Mouse (Mus musculus) limb, embryonic 15.5 days (tissue): ENCODE results near the gene Snapc4. TPM values are rescaled to one million over a fixed set of nuclear protein-coding genes. Genes with fewer than 3 reads are reported as not detected.

ENCODE experiments used
- ATAC-seq: fragments of 200-750 bp; cut with Nextera tagmentation; 2 replicates; pipeline ENCODE4 v1.8.0; 2017; ENCODE audit warnings: low read depth, moderate TSS enrichment; ENCODE audit not compliant: insufficient number of reproducible peaks, low FRiP score, low TSS enrichment
- H3K27ac ChIP-seq: fragments of 300-500 bp; sonication (generic); 2 replicates; pipeline ENCODE4 v1.5.1; 2015; ENCODE audit warnings: moderate library complexity, mild to moderate bottlenecking, inconsistent platforms
- H3K27me3 ChIP-seq: fragments of 300-500 bp; sonication (generic); 2 replicates; pipeline ENCODE4 v1.6.1; 2015; ENCODE audit warnings: inconsistent platforms
- H3K36me3 ChIP-seq: fragments of 300-500 bp; sonication (generic); 2 replicates; pipeline ENCODE4 v1.6.1; 2015; ENCODE audit warnings: inconsistent platforms
- H3K4me1 ChIP-seq: fragments of 300-500 bp; sonication (generic); 2 replicates; pipeline ENCODE4 v1.6.1; 2015; ENCODE audit warnings: inconsistent platforms
- H3K4me2 ChIP-seq: fragments of 300-500 bp; sonication (generic); 2 replicates; pipeline ENCODE4 v1.6.1; 2015; ENCODE audit warnings: mild to moderate bottlenecking, inconsistent platforms
- H3K4me3 ChIP-seq: fragments of 300-500 bp; sonication (generic); 2 replicates; pipeline ENCODE4 v1.5.1; 2015; ENCODE audit warnings: mild to moderate bottlenecking, inconsistent platforms
- H3K9ac ChIP-seq: fragments of 300-500 bp; sonication (generic); 2 replicates; pipeline ENCODE4 v1.6.1; 2015; ENCODE audit warnings: inconsistent platforms
- H3K9me3 ChIP-seq: fragments of 300-500 bp; sonication (generic); 2 replicates; pipeline ENCODE4 v1.6.1; 2016; ENCODE audit warnings: inconsistent platforms
- WGBS: fragments of 180-500 bp; shearing (Covaris S2); methylation state at CpG from one replicate; pipeline ENCODE4 v1.1.7; 2015; 5-methylcytosine and 5-hydroxymethylcytosine counted together
- polyA plus RNA-seq: library from polyadenylated mRNA; unstranded; fragments of >200 nt; fragmentation: Nextera tagmentation; extraction: Ambion mirVana; gene quantifications from 2 replicates; pipeline ENCODE4 v1.2.1, GENCODE M21; 2015

Gene Snapc4
- polyA plus RNA-seq = 23.7 and 25.8 TPM in 2 replicates

- WGBS = under 1% methylated on average over 38 of the region's 38 CpGs
- Histone ChIP-seq H3K27me3 (no peaks in the 10 kb centered on the region), H3K27ac (peak within 1 kb of the TSS; percentile 75)
Measured at GRCm38 (mm10) chr2:26380131-26380771, at the start of gene Snapc4. Gene Snapc4, minus strand, starts transcription at chr2:26380653.

GRCm38 (mm10) chr2:26429851-26430250 lies 49.4 kb upstream of the Snapc4 start:
- no peak for ATAC-seq
- H3K4me2 ChIP-seq = no peak overlapping the region
- 94% methylated on average over 5 of the region's 5 CpGs for WGBS
- peaks cover 98% of the 10 kb centered on the region for H3K36me3 ChIP-seq
- H3K27me3 ChIP-seq = no peaks in the 10 kb centered on the region
- no peak overlapping the region for H3K4me3 ChIP-seq
- H3K9ac ChIP-seq = no peak overlapping the region
- H3K9me3 ChIP-seq = no peaks in the 10 kb centered on the region
- H3K27ac ChIP-seq = no peak overlapping the region
- no peaks in the 10 kb centered on the region for H3K4me1 ChIP-seq

More at GRCm38 (mm10) chr2:26380131-26380771, at the start of gene Snapc4:
- Histone ChIP-seq H3K4me3 (peak within 1 kb of the TSS; percentile 81), H3K9ac (peak within 1 kb of the TSS; percentile 77), H3K4me1 (peaks cover 9% of the 10 kb centered on the region; the same call in 1 of the 2 replicates), H3K9me3 (no peaks in the 10 kb centered on the region), H3K4me2 (peak within 1 kb of the TSS; percentile 84), H3K36me3 (peaks cover 71% of the 10 kb centered on the region)
- peak; percentile 79; the same call in 1 of the 2 replicates for ATAC-seq

- no peak for ATAC-seq
- no peak overlapping the region for H3K9ac ChIP-seq
- H3K27me3 ChIP-seq = no peaks in the 10 kb centered on the region
Measured at GRCm38 (mm10) chr2:26424541-26424940, 44.1 kb upstream of the Snapc4 start.

GRCm38 (mm10) chr2:26423086-26423485 lies 42.6 kb upstream of the Snapc4 start:
- no peak for ATAC-seq
- Histone ChIP-seq H3K9ac (no peak overlapping the region), H3K27me3 (no peaks in the 10 kb centered on the region), H3K36me3 (peaks cover 97% of the 10 kb centered on the region), H3K4me3 (no peak overlapping the region), H3K4me1 (no peaks in the 10 kb centered on the region), H3K4me2 (no peak overlapping the region), H3K9me3 (no peaks in the 10 kb centered on the region), H3K27ac (no peak overlapping the region)
- WGBS = 100% methylated on average over 1 of the region's 1 CpGs

More at GRCm38 (mm10) chr2:26424541-26424940, 44.1 kb upstream of the Snapc4 start:
- Histone ChIP-seq H3K4me3 (no peak overlapping the region), H3K36me3 (peaks cover 98% of the 10 kb centered on the region), H3K4me1 (no peaks in the 10 kb centered on the region), H3K27ac (no peak overlapping the region), H3K4me2 (no peak overlapping the region), H3K9me3 (no peaks in the 10 kb centered on the region)
- WGBS = 89% methylated on average over 2 of the region's 2 CpGs

GRCm38 (mm10) chr2:26421969-26422368 lies 41.5 kb upstream of the Snapc4 start:
- peaks cover 96% of the 10 kb centered on the region for H3K36me3 ChIP-seq
- 91% methylated on average over 2 of the region's 2 CpGs for whole genome bisulfite sequencing
- no peaks in the 10 kb centered on the region for H3K4me1 ChIP-seq
- H3K4me2 ChIP-seq = no peak overlapping the region
- no peak overlapping the region for H3K27ac ChIP-seq
- H3K9ac ChIP-seq = no peak overlapping the region
- no peak for ATAC-seq
- no peak overlapping the region for H3K4me3 ChIP-seq
- H3K27me3 ChIP-seq = no peaks in the 10 kb centered on the region
- no peaks in the 10 kb centered on the region for H3K9me3 ChIP-seq

GRCm38 (mm10) chr2:26418120-26418519 lies 37.7 kb upstream of the Snapc4 start:
- Histone ChIP-seq H3K9me3 (no peaks in the 10 kb centered on the region), H3K27me3 (no peaks in the 10 kb centered on the region), H3K36me3 (peaks cover 97% of the 10 kb centered on the region), H3K27ac (no peak overlapping the region), H3K9ac (no peak overlapping the region), H3K4me3 (no peak overlapping the region), H3K4me1 (no peaks in the 10 kb centered on the region), H3K4me2 (no peak overlapping the region)
- ATAC-seq = no peak
- WGBS = 92% methylated on average over 1 of the region's 1 CpGs

- H3K27me3 ChIP-seq = no peaks in the 10 kb centered on the region
- H3K9ac ChIP-seq = no peak overlapping the region
- ATAC-seq = no peak
- H3K36me3 ChIP-seq = peaks cover 97% of the 10 kb centered on the region
- no peak overlapping the region for H3K4me3 ChIP-seq
- no peaks in the 10 kb centered on the region for H3K9me3 ChIP-seq
- no peaks in the 10 kb centered on the region for H3K4me1 ChIP-seq
- no peak overlapping the region for H3K27ac ChIP-seq
- no peak overlapping the region for H3K4me2 ChIP-seq
Measured at GRCm38 (mm10) chr2:26417066-26417465, 36.6 kb upstream of the Snapc4 start.

- Histone ChIP-seq H3K4me3 (no peak overlapping the region), H3K4me2 (no peak overlapping the region), H3K9ac (no peak overlapping the region), H3K27me3 (no peaks in the 10 kb centered on the region), H3K27ac (no peak overlapping the region; the same call in none of the 2 replicates), H3K9me3 (no peaks in the 10 kb centered on the region), H3K36me3 (peaks cover 62% of the 10 kb centered on the region), H3K4me1 (peaks cover 30% of the 10 kb centered on the region)
- 67% methylated on average over 5 of the region's 5 CpGs for WGBS
- no peak for ATAC-seq
Measured at GRCm38 (mm10) chr2:26410931-26411411, 30.5 kb upstream of the Snapc4 start.

- no peak for ATAC-seq
- H3K27ac ChIP-seq = no peak overlapping the region
- peaks cover 34% of the 10 kb centered on the region for H3K4me1 ChIP-seq
- H3K4me3 ChIP-seq = no peak overlapping the region
- H3K9ac ChIP-seq = no peak overlapping the region
- no peaks in the 10 kb centered on the region for H3K9me3 ChIP-seq
- H3K36me3 ChIP-seq = peaks cover 53% of the 10 kb centered on the region
- WGBS = 71% methylated on average over 5 of the region's 5 CpGs
- H3K4me2 ChIP-seq = no peak overlapping the region
- H3K27me3 ChIP-seq = no peaks in the 10 kb centered on the region
Measured at GRCm38 (mm10) chr2:26410091-26410490, 29.6 kb upstream of the Snapc4 start.

GRCm38 (mm10) chr2:26409362-26409761 lies 28.9 kb upstream of the Snapc4 start:
- Histone ChIP-seq H3K27ac (no peak overlapping the region), H3K36me3 (peaks cover 46% of the 10 kb centered on the region), H3K9ac (no peak overlapping the region), H3K4me2 (peak overlapping the region; percentile 90), H3K4me1 (peaks cover 34% of the 10 kb centered on the region), H3K27me3 (no peaks in the 10 kb centered on the region), H3K9me3 (no peaks in the 10 kb centered on the region), H3K4me3 (peak overlapping the region; percentile 94)
- 56% methylated on average over 3 of the region's 3 CpGs for WGBS
- no peak for ATAC-seq

GRCm38 (mm10) chr2:26408515-26409356 lies 28.3 kb upstream of the Snapc4 start, which contains the start of gene Inpp5e:
Gene Inpp5e, minus strand, starts transcription at chr2:26409203.
- under 1% methylated on average over 57 of the region's 57 CpGs for WGBS
- Histone ChIP-seq H3K4me1 (peaks cover 34% of the 10 kb centered on the region), H3K27ac (peak within 1 kb of the TSS; percentile 82), H3K27me3 (no peaks in the 10 kb centered on the region), H3K4me2 (peak within 1 kb of the TSS; percentile 90), H3K36me3 (peaks cover 39% of the 10 kb centered on the region), H3K9me3 (no peaks in the 10 kb centered on the region), H3K9ac (peak within 1 kb of the TSS; percentile 91), H3K4me3 (peak within 1 kb of the TSS; percentile 94)
- peak; percentile 91 for ATAC-seq

GRCm38 (mm10) chr2:26403306-26403705 lies 22.9 kb upstream of the Snapc4 start:
- Histone ChIP-seq H3K9ac (no peak overlapping the region), H3K4me2 (no peak overlapping the region), H3K4me3 (no peak overlapping the region), H3K27ac (no peak overlapping the region), H3K36me3 (peaks cover 48% of the 10 kb centered on the region), H3K9me3 (no peaks in the 10 kb centered on the region), H3K4me1 (peaks cover 28% of the 10 kb centered on the region), H3K27me3 (no peaks in the 10 kb centered on the region)
- 64% methylated on average over 8 of the region's 8 CpGs for WGBS
- ATAC-seq = no peak
